Mouse (Mus musculus) lung, postnatal 0 days (tissue): ENCODE data around the gene Dnajc1.
A peak's percentile ranks its signal among the peaks of the same experiment; 100 is the strongest.

Experiments
- CTCF ChIP-seq: IDR thresholded peaks from 2 replicates; pipeline ENCODE4 v1.5.1; 2016; ENCODE audit warnings: antibody characterized with exemption, mild to moderate bottlenecking
- EP300 ChIP-seq: IDR thresholded peaks from 2 replicates; pipeline ENCODE4 v1.6.1; 2016; ENCODE audit warnings: antibody characterized with exemption, mild to moderate bottlenecking, control low read depth

- TF ChIP-seq CTCF (no peak), EP300 (peak; percentile 56; the same call in 1 of the 2 replicates)
Observed at GRCm38 (mm10) chr2:18195691-18196396, 196.8 kb downstream of the Dnajc1 start.
